Mouse (Mus musculus) small intestine, adult 2 months (tissue): Measurements from ENCODE around the gene Rpp40. TPM values are rescaled to one million over a fixed set of nuclear protein-coding genes. Genes with fewer than 3 reads are reported as not detected.

ENCODE experiments used
- H3K27ac ChIP-seq: fragments of 200-500 bp; 2 replicates; pipeline ENCODE4 v1.5.1; 2012; ENCODE audit warnings: low read depth, low read length, control low read depth, inconsistent platforms; ENCODE audit not compliant: insufficient read depth
- H3K27me3 ChIP-seq: fragments of 200-500 bp; 2 replicates; pipeline ENCODE4 v1.6.1; 2012; ENCODE audit warnings: mild to moderate bottlenecking, moderate library complexity, low read length, inconsistent platforms; ENCODE audit not compliant: control insufficient read depth, insufficient read depth
- H3K36me3 ChIP-seq: fragments of 200-500 bp; 2 replicates; pipeline ENCODE4 v1.6.1; 2012; ENCODE audit warnings: mild to moderate bottlenecking, low read length, control low read depth, inconsistent platforms; ENCODE audit not compliant: control insufficient read depth, insufficient read depth
- H3K4me1 ChIP-seq: fragments of 200-500 bp; 2 replicates; pipeline ENCODE4 v1.6.1; 2012; ENCODE audit warnings: low read length, inconsistent platforms, mixed read lengths; ENCODE audit not compliant: control insufficient read depth, insufficient read depth, insufficient read length
- H3K4me3 ChIP-seq: fragments of 200-500 bp; 2 replicates; pipeline ENCODE4 v1.5.1; 2012; ENCODE audit warnings: low read depth, mild to moderate bottlenecking, control low read depth, inconsistent platforms, low read length, moderate library complexity
- CTCF ChIP-seq: fragments of 200-500 bp; IDR thresholded peaks from 2 replicates; pipeline ENCODE4 v1.5.1; 2012; ENCODE audit warnings: low read depth, mild to moderate bottlenecking, control low read depth, inconsistent platforms, low read length, moderate library complexity, mixed read lengths; ENCODE audit not compliant: insufficient replicate concordance, insufficient read length; ENCODE audit errors: extremely low read depth
- POLR2A ChIP-seq: fragments of 200-500 bp; IDR thresholded peaks from 2 replicates; pipeline ENCODE4 v1.6.1; 2012; ENCODE audit warnings: low read depth, mild to moderate bottlenecking, control low read depth, inconsistent platforms, low read length, moderate library complexity
- WGBS: fragments of 180-500 bp; shearing (Covaris S2); methylation state at CpG from one replicate; pipeline ENCODE4 v1.1.7; 2018; 5-methylcytosine and 5-hydroxymethylcytosine counted together
- polyA plus RNA-seq: library from polyadenylated mRNA; depleted of rRNA; stranded (reverse); fragments of >200 nt; gene quantifications from 2 replicates; pipeline ENCODE4 v1.2.3, GENCODE M21; 2012

The Rpp40 gene
- polyA plus RNA-seq, 1 experiment = 2.0 TPM

GRCm38 (mm10) chr13:35879068-35879467 is 27.1 kb downstream of the Rpp40 start:
- Histone ChIP-seq H3K4me3 (no peak overlapping the region), H3K4me1 (no peaks in the 10 kb centered on the region), H3K36me3 (peaks cover 3% of the 10 kb centered on the region), H3K27me3 (no peaks in the 10 kb centered on the region), H3K27ac (no peak overlapping the region)
- TF ChIP-seq POLR2A = no peak
- no peak for TF ChIP-seq CTCF
- 64% methylated on average over 5 of the region's 5 CpGs for WGBS

GRCm38 (mm10) chr13:35878282-35878681 is 27.9 kb downstream of the Rpp40 start:
- H3K27me3 ChIP-seq = no peaks in the 10 kb centered on the region
- H3K27ac ChIP-seq = no peak overlapping the region
- TF ChIP-seq CTCF (no peak), POLR2A (no peak)
- H3K4me1 ChIP-seq = no peaks in the 10 kb centered on the region
- 69% methylated on average over 1 of the region's 1 CpGs for WGBS
- no peak overlapping the region for H3K4me3 ChIP-seq
- peaks cover 3% of the 10 kb centered on the region for H3K36me3 ChIP-seq

GRCm38 (mm10) chr13:35875396-35875795 is 30.8 kb downstream of the Rpp40 start:
- H3K27ac ChIP-seq = no peak overlapping the region
- TF ChIP-seq CTCF (no peak), POLR2A (no peak)
- WGBS = 85% methylated on average over 5 of the region's 5 CpGs

GRCm38 (mm10) chr13:35871107-35871506 is 35.1 kb downstream of the Rpp40 start:
- 77% methylated on average over 3 of the region's 3 CpGs for WGBS
- H3K4me3 ChIP-seq = no peak overlapping the region

More at GRCm38 (mm10) chr13:35875396-35875795, 30.8 kb downstream of the Rpp40 start:
- H3K36me3 ChIP-seq = peaks cover 11% of the 10 kb centered on the region
- no peaks in the 10 kb centered on the region for H3K4me1 ChIP-seq
- no peak overlapping the region for H3K4me3 ChIP-seq
- no peaks in the 10 kb centered on the region for H3K27me3 ChIP-seq

GRCm38 (mm10) chr13:35870659-35871058 is 35.5 kb downstream of the Rpp40 start:
- 89% methylated on average over 8 of the region's 8 CpGs for WGBS
- Histone ChIP-seq H3K4me1 (no peaks in the 10 kb centered on the region), H3K27me3 (no peaks in the 10 kb centered on the region), H3K36me3 (peaks cover 17% of the 10 kb centered on the region), H3K27ac (no peak overlapping the region), H3K4me3 (no peak overlapping the region)
- TF ChIP-seq CTCF (no peak), POLR2A (no peak)

More at GRCm38 (mm10) chr13:35871107-35871506, 35.1 kb downstream of the Rpp40 start:
- no peaks in the 10 kb centered on the region for H3K4me1 ChIP-seq
- H3K36me3 ChIP-seq = peaks cover 16% of the 10 kb centered on the region
- no peaks in the 10 kb centered on the region for H3K27me3 ChIP-seq
- H3K27ac ChIP-seq = no peak overlapping the region
- no peak for TF ChIP-seq POLR2A
- no peak for TF ChIP-seq CTCF

GRCm38 (mm10) chr13:35860916-35861315 is 45.2 kb downstream of the Rpp40 start:
- no peak for TF ChIP-seq CTCF
- H3K4me3 ChIP-seq = no peak overlapping the region
- WGBS = 78% methylated on average over 8 of the region's 8 CpGs

GRCm38 (mm10) chr13:35857486-35857885 is 48.7 kb downstream of the Rpp40 start:
- no peak overlapping the region for H3K4me3 ChIP-seq
- peaks cover 7% of the 10 kb centered on the region for H3K36me3 ChIP-seq
- no peaks in the 10 kb centered on the region for H3K27me3 ChIP-seq
- 88% methylated on average over 7 of the region's 7 CpGs for WGBS
- TF ChIP-seq CTCF (no peak), POLR2A (no peak)
- no peaks in the 10 kb centered on the region for H3K4me1 ChIP-seq
- H3K27ac ChIP-seq = no peak overlapping the region

More at GRCm38 (mm10) chr13:35860916-35861315, 45.2 kb downstream of the Rpp40 start:
- no peaks in the 10 kb centered on the region for H3K27me3 ChIP-seq
- no peaks in the 10 kb centered on the region for H3K4me1 ChIP-seq
- H3K27ac ChIP-seq = no peak overlapping the region
- H3K36me3 ChIP-seq = peaks cover 25% of the 10 kb centered on the region
